Mouse (Mus musculus) liver, postnatal 0 days (tissue): Measurements from ENCODE around the gene Kdf1. TPM values are rescaled to one million over a fixed set of nuclear protein-coding genes. Genes with fewer than 3 reads are reported as not detected.

Experiments used
- ATAC-seq: fragments of 200-750 bp; cut with Nextera tagmentation; 2 replicates; pipeline ENCODE4 v1.8.0; 2017; ENCODE audit warnings: mild to moderate bottlenecking, moderate library complexity
- DNase-seq: peaks from one replicate; pipeline ENCODE4 v3.0.0-alpha.2; 2016
- H3K27ac ChIP-seq: fragments of 300-500 bp; sonication (generic); 2 replicates; pipeline ENCODE4 v1.5.1; 2014; ENCODE audit warnings: antibody characterized with exemption, moderate library complexity, mild to moderate bottlenecking, low read depth
- H3K27me3 ChIP-seq: fragments of 300-500 bp; sonication (generic); 2 replicates; pipeline ENCODE4 v1.6.1; 2014; ENCODE audit warnings: low read length, control low read depth, mixed read lengths; ENCODE audit not compliant: insufficient read depth
- H3K36me3 ChIP-seq: fragments of 300-500 bp; sonication (generic); replicated peaks from 2 replicates; pipeline ENCODE4 v1.6.1; 2014; ENCODE audit warnings: mild to moderate bottlenecking, control low read depth, low read length, moderate library complexity, mixed read lengths; ENCODE audit not compliant: insufficient read depth
- H3K4me1 ChIP-seq: fragments of 300-500 bp; sonication (generic); 2 replicates; pipeline ENCODE4 v1.6.1; 2014; ENCODE audit warnings: antibody characterized with exemption, mild to moderate bottlenecking, control low read depth; ENCODE audit not compliant: insufficient read depth
- H3K4me2 ChIP-seq: fragments of 300-500 bp; sonication (generic); 2 replicates; pipeline ENCODE4 v1.6.1; 2014; ENCODE audit warnings: low read depth, mild to moderate bottlenecking, low read length, moderate library complexity, mixed read lengths
- H3K4me3 ChIP-seq: fragments of 300-500 bp; sonication (generic); 2 replicates; pipeline ENCODE4 v1.5.1; 2014; ENCODE audit warnings: low read depth, low read length
- H3K9ac ChIP-seq: fragments of 300-500 bp; sonication (generic); replicated peaks from 2 replicates; pipeline ENCODE4 v1.6.1; 2014; ENCODE audit warnings: mild to moderate bottlenecking, moderate library complexity
- H3K9me3 ChIP-seq: fragments of 300-500 bp; sonication (generic); 2 replicates; pipeline ENCODE4 v1.6.1; 2016; ENCODE audit warnings: mild to moderate bottlenecking, control low read depth, low read length, mixed read lengths
- CTCF ChIP-seq: sonication (generic); IDR thresholded peaks from 2 replicates; pipeline ENCODE4 v1.5.1; 2016; ENCODE audit warnings: antibody characterized with exemption, low read depth
- EP300 ChIP-seq: IDR thresholded peaks from 2 replicates; pipeline ENCODE4 v1.6.1; 2016; ENCODE audit warnings: antibody characterized with exemption, low read depth, mild to moderate bottlenecking
- WGBS: fragments of 180-500 bp; shearing (Covaris S2); extraction: QIAGEN DNeasy Blood & Tissue Kit; methylation state at CpG from one replicate; pipeline ENCODE4 v1.1.7; 2014; ENCODE audit not compliant: insufficient replicate concordance; 5-methylcytosine and 5-hydroxymethylcytosine counted together
- polyA plus RNA-seq: library from polyadenylated mRNA; unstranded; fragments of >200 nt; fragmentation: Nextera tagmentation; extraction: Ambion mirVana; gene quantifications from 2 replicates; pipeline ENCODE4 v1.2.1, GENCODE M21; 2015

Gene Kdf1
- 5.5 and 5.9 TPM in 2 replicates for polyA plus RNA-seq

DNA sequence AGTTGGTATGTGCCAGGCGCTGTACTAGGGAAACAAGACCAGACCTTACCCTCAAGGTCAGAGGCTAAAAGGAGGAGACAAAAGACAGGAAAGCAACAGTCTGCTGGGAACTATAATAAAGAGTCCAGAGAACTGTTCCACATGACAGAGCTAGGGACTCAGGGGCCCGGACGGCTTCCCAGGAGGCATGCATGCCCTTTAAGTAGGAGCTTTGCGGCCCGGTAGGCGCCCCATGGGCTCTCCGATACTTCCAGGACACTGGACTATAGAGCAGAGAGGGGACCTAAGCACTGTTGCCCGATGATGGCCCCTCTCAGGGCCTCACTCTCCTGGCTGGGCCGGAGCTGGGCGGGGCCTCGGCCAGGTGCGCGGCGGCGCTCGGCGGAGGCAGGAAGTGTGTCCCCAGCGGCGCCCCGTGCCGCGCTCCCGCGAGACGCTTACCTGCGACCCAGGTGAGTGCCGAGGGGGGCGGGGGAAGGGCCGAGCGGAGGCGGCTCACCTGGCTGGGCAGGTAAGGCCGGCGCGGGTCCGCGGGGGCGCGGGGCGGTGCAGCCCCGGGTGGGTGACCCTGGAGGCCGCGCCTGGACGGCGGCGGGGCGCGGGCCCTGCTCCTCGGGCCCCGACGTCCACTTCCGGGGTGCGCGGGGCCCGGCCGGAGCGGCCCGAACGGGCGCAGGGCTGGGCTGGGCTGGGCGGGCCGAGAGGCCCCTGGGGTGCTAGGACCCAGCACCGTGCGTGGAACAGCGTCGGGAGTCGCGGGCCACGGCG lies at the start of gene Kdf1:
TSS of gene Kdf1 (plus strand) at position 363 of the 768 bp plus-strand sequence.
- peaks cover 35% of the 10 kb centered on the region for H3K27me3 ChIP-seq
- 5% methylated on average over 54 of the region's 69 CpGs for WGBS
- DNase-seq (peak; percentile 62), ATAC-seq (peak; percentile 86)
- H3K36me3 ChIP-seq: no peaks in the 10 kb centered on the region
- peak within 1 kb of the TSS; percentile 68 for H3K4me2 ChIP-seq
- H3K4me1 ChIP-seq: no peaks in the 10 kb centered on the region
- no peak within 1 kb of the TSS for H3K27ac ChIP-seq
- H3K9ac ChIP-seq: peak within 1 kb of the TSS; percentile 68
- peak within 1 kb of the TSS; percentile 54 for H3K4me3 ChIP-seq
- no peak for TF ChIP-seq EP300
- no peaks in the 10 kb centered on the region for H3K9me3 ChIP-seq

DNA sequence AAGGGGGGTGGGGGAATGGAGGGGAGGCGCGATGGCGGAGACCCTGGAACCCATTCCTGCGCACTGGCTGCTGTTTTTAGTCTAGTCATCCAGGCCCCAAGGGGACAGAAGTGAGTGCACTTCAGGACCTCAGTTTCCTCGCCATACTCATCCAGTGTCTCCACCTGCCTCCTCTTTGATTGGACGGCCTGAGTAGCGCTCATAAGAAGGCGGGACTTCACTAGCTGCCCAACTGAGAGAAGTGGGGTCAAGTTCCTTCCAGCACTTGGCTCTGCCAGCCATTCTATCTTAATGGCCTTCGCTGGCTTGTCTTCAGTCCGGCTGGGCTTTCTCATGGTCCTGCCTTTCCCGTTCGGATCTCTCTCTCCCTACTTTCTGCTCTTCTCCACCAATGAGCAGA lies 49.6 kb upstream of the Kdf1 start:
- no peak for ATAC-seq
- no peak overlapping the region for H3K27ac ChIP-seq
- no peak overlapping the region for H3K4me3 ChIP-seq
- H3K9ac ChIP-seq: no peak overlapping the region
- WGBS: 25% methylated on average over 12 of the region's 12 CpGs
- H3K36me3 ChIP-seq: no peaks in the 10 kb centered on the region
- H3K27me3 ChIP-seq: peaks cover 14% of the 10 kb centered on the region
- TF ChIP-seq EP300 (no peak), CTCF (no peak)
- peaks cover 4% of the 10 kb centered on the region; the same call in 1 of the 2 replicates for H3K9me3 ChIP-seq
- no peak for DNase-seq
- H3K4me2 ChIP-seq: no peak overlapping the region
- peaks cover 11% of the 10 kb centered on the region for H3K4me1 ChIP-seq

DNA sequence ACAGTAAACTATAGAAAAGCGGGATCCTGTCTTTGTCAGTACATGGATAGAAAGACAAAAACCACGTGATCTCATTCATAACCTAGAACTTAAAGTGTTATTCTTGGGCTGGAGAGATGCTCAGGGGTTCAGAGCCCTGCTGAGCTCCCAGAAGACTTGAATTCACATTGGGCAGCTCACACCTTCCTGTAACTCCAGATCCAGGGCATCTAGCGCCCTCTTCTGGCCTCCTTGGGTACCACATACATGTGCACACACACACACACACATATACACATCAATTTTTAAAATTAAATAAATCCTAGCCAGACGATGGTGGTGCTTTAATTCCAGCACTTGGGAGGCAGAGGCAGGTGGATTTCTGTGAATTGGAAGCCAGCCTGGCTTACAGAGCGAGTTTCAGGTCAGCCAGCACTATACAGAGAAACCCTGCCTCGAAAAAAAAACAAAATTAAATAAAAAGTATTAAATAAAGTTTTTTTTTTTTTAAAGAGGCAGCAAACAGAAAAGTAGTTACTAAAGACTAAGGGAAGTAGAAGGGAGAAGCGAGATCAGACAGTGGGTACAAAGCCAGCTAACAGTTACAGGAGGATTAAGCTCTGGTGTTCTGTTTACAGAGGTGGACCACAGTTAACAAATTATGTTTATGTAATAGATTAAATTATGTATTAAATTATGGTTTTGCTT lies 47.5 kb upstream of the Kdf1 start:
- no peak overlapping the region for H3K4me2 ChIP-seq
- 69% methylated on average over 7 of the region's 7 CpGs for WGBS
- H3K27ac ChIP-seq: no peak overlapping the region
- no peak for ATAC-seq
- H3K4me1 ChIP-seq: peaks cover 11% of the 10 kb centered on the region
- no peak overlapping the region for H3K9ac ChIP-seq
- no peaks in the 10 kb centered on the region for H3K36me3 ChIP-seq
- H3K4me3 ChIP-seq: no peak overlapping the region
- H3K27me3 ChIP-seq: peaks cover 27% of the 10 kb centered on the region
- TF ChIP-seq EP300 (no peak), CTCF (peak; percentile 21; the same call in 1 of the 2 replicates)
- DNase-seq: no peak
- peaks cover 4% of the 10 kb centered on the region; the same call in 1 of the 2 replicates for H3K9me3 ChIP-seq

DNA sequence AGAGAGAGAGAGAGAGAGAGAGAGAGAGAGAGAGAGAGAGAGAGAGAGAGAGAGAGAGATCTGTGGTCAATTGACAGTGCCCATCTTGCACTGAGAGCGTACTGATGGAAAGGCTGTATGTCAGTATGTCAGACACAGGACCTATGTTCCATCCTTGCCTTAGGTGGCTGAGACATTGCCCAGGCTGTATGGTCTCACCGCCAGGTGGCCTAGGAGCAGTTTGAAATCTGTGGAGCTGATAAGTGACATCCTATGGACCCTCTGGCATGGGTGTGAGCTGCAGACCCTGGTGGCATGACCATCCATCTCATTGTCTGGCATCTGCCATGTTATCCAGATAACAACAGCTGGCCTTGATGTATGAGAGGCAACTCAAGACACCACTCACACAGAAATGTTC lies 44.9 kb upstream of the Kdf1 start:
- DNase-seq: no peak
- H3K27ac ChIP-seq: no peak overlapping the region
- peaks cover 41% of the 10 kb centered on the region for H3K27me3 ChIP-seq
- TF ChIP-seq EP300 (no peak), CTCF (0 out of 2 replicates have a peak, but pooled peaks have one; percentile 9)
- peaks cover 4% of the 10 kb centered on the region; the same call in 1 of the 2 replicates for H3K9me3 ChIP-seq
- ATAC-seq: no peak
- no peak overlapping the region for H3K9ac ChIP-seq
- peaks cover 4% of the 10 kb centered on the region; the same call in 1 of the 2 replicates for H3K4me1 ChIP-seq
- no peak overlapping the region for H3K4me2 ChIP-seq
- H3K4me3 ChIP-seq: no peak overlapping the region
- no peaks in the 10 kb centered on the region for H3K36me3 ChIP-seq
- 52% methylated on average over 2 of the region's 2 CpGs for WGBS

DNA sequence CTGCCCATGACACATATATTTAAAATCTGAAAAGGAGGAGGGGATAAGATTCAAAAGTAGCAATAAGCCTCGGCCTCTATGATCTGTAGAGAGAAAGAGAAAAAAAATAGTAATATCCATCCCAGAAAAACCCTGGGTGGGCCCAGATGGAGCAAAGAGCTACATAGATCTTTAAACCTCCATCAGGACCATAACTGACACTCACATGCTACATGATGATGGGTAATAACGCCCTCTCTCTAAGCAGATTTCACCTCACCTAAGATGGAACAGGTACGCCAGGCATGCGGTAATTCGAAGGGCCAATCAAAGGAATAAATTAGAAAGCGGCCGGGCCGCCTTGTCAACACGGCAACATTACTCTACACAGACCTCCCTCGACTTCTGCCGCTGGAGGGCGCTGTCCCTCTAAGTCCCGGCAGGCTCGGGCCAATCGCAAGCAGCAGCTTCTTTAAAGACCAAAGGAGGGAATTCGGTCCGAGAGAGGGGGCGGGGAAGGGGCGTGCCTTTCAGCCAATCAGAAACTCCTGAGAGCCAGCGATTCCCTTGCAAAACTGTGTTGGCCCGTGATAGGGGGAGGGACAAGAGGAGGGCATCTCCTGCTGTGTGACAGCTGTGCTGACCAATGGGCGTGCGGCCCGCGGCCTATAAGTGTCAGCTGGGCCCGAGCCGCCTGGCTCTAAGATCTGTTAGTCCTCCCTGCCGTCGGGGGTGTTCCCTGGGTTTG lies 39.1 kb upstream of the Kdf1 start, which contains the start of gene Tent5b:
TSS of gene Tent5b (plus strand) at position 675 of the 727 bp plus-strand sequence.
- ATAC-seq: peak; percentile 99
- peaks cover 71% of the 10 kb centered on the region for H3K27me3 ChIP-seq

DNA sequence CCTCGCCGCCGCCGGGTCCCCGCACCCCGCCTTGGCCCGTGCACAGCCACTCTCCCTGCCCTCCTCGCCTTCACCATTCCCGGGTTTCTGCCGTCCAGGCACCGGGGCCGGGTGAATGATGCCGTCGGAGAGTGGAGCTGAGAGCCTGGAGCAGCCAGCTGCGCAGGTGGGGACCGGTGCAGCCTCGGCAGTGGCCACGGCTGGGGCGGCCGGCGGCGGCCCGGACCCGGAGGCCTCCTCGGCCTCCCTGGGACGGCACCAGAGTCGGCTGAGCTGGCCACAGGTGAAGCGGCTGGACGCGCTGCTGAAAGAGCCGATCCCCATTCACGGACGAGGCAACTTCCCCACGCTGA lies 38.6 kb upstream of the Kdf1 start:
- Histone ChIP-seq H3K4me1 (peaks cover 6% of the 10 kb centered on the region), H3K27me3 (peaks cover 67% of the 10 kb centered on the region), H3K4me2 (peak overlapping the region; percentile 79), H3K9me3 (no peaks in the 10 kb centered on the region), H3K27ac (no peak overlapping the region), H3K9ac (peak overlapping the region; percentile 58), H3K36me3 (no peaks in the 10 kb centered on the region), H3K4me3 (peak overlapping the region; percentile 47)
- no peak for DNase-seq
- WGBS: 5% methylated on average over 34 of the region's 34 CpGs
- TF ChIP-seq CTCF (no peak), EP300 (no peak)
- ATAC-seq: peak; percentile 35; the same call in 1 of the 2 replicates

More for the DNA sequence above, 39.1 kb upstream of the Kdf1 start, which contains the start of gene Tent5b:
- H3K9ac ChIP-seq: peak within 1 kb of the TSS; percentile 58
- peaks cover 6% of the 10 kb centered on the region for H3K4me1 ChIP-seq
- DNase-seq: peak; percentile 98
- no peaks in the 10 kb centered on the region for H3K9me3 ChIP-seq
- H3K4me3 ChIP-seq: peak within 1 kb of the TSS; percentile 47
- TF ChIP-seq CTCF (peak; percentile 89), EP300 (0 out of 2 replicates have a peak, but pooled peaks have one; percentile 19)
- peak within 1 kb of the TSS; percentile 79 for H3K4me2 ChIP-seq
- no peaks in the 10 kb centered on the region for H3K36me3 ChIP-seq
- no peak within 1 kb of the TSS for H3K27ac ChIP-seq
- WGBS: 3% methylated on average over 27 of the region's 29 CpGs
